Mouse (Mus musculus): ENCODE data around the gene Tnrc6c.

The Tnrc6c gene

GRCm38 (mm10) chr11:117736037-117736689 is 82.1 kb downstream of the Tnrc6c start:
- DNase-seq: no peak

GRCm38 (mm10) chr11:117738123-117738522 is 84.0 kb downstream of the Tnrc6c start:
- DNase-seq: no peak

GRCm38 (mm10) chr11:117741128-117741527 is 87.0 kb downstream of the Tnrc6c start:
- no peak for DNase-seq

DNA sequence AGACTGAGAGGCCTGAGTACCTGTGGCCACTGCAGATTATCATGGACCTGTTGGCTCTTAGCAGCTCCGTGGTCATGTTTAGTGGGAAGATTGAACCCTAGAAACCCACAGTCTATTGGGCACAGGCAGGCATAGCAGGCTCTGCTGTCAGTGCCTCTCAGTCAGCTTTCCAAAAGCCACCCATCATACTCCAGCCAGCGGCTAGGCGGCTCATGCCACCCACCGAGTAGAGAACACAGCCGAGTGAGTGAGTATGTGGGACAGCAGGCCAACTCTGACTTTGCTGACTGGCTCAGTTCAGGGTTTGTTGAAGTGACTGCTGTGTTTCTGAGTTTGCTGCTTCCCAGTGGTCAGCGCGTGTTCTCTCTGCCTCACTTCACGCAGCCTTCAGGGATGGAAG is 88.2 kb downstream of the Tnrc6c start:
- DNase-seq: no peak

DNA sequence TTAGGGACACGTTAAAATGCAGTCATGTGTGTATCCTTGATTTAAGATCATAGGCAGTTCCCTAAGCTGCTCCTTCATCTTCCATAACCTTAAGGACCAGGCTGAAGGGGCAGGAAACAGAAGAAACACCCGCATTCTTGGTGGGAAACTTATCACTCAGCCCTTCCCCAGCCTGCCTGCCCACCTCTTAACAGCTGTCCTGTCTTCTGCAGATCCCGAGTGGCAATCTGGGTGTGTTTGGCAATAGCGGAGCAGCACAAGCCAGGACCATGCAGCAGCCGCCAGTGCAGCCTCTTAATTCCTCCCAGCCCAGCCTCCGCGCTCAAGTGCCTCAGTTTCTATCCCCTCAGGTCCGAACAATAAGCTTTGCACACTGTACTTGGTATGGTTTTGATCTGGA is 88.6 kb downstream of the Tnrc6c start:
- no peak for DNase-seq

DNA sequence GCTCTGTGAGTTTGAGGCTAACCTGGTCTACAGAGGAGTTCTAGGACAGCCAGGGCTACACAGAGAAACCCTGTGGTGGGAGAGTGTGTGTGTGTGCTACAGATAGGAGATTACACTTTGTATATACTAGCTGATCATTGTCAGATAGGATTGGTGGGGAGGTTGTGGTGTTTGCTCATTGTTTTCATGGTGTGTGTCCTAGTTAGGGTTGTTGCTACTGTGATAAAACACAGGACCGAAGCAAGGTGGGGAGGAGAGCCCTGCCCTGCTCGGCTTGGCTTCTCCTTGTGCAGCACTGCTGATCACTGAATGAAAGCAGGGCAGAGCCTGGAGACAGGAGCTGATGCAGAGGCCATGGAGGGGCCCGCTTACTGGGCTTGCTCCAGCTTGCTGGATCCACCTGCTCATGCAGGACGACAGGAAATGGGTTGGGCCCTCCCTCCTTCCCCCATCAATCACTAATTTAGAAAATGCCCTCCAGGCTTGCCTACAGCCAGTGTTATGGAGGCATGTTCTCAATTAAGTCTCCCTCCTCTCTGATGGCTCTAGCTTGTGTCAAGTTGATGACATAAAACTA is 89.5 kb downstream of the Tnrc6c start:
- no peak for DNase-seq

DNA sequence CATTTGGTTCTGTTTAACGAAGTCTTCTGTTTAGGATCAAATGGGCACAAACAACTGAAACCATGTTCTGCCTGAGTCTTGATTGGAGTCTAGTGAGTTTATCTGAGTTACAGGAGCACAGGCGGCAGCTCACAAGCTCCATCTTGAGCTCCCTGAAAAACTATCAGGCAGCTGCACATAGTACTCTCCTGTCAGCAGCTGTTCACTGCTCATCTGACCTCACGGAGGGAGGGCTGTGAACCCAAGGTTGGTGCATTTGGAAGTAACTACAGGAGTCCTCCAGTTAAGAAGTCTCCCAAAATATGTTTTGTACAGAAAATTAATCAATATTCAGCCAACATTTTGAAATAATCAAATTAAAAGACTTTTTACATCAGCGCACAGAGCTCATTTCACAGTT is 94.5 kb downstream of the Tnrc6c start:
- no peak for DNase-seq

- DNase-seq: no peak
Observed at GRCm38 (mm10) chr11:117749414-117749813, 95.3 kb downstream of the Tnrc6c start.

- no peak for DNase-seq
Observed at GRCm38 (mm10) chr11:117751544-117751943, 97.5 kb downstream of the Tnrc6c start.

DNA sequence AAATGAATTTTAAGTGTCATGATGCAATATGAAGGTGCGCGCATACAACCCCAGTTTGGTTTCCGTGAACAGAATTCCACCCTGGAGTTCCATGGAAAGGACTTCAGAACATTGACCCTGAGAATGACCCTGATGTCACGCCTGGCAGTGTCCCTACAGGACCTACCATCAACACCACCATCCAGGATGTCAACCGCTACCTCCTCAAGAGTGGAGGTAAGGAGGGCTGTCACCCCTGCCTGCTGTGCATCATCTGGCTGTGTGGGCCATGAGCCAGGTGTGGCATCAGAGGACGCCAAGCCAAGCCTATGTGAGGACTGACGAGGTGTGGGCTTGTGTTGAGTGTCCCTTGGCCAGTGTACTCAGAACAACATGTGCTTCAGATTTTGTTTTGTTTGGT is 101.8 kb downstream of the Tnrc6c start:
- DNase-seq: no peak

DNA sequence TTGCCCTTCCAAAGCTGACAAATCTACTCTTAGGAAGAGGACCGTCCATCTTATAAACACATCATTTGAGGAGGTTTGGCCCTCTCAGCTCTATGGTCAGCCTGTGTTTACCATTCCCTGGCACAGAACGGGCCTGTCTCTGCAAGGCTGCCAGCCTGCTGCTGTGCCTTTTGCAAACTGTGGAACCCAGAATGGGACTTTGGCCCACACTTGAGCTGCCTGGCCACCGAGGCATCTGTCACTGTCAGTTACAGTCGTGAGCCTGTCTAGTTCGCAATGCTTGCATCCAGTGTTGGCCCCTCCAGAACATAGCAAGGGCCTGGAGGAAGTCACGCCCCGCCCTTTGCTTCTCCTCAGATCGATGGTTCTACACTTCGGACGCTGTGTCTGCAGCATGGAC is 105.2 kb downstream of the Tnrc6c start:
- no peak for DNase-seq

DNA sequence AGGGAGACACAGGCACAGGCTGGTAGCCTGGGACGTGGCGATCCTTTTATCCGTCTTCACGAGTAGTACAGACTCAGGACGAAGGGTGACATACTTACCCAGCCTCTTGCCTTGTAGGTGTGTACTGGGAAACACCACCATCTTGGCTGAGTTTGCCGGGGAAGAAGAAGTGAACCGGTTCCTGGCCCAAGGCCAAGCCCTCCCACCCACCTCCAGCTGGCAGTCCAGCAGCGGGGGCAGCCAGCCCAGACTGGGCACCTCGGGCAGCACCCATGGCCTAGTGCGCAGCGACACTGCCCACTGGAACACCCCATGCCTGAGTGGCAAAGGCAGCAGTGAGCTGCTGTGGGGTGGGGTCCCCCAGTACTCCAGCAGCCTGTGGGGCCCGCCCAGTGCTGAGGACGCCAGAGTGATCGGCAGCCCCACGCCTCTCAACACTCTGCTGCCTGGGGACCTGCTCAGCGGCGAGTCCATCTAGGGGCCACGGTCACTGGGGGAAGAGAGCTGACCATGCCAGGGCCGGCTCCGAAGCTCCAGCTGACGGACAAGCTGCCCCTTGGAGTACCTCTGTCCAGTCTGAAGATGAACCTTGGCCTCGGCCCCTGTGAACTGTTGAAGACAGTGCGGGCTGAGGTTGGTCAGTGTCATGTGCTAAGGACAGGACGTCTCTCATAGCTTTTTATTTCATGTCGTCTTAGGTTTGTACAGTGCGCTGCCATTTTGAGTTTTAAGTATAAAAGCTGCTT is 106.5 kb downstream of the Tnrc6c start:
- DNase-seq: no peak

DNA sequence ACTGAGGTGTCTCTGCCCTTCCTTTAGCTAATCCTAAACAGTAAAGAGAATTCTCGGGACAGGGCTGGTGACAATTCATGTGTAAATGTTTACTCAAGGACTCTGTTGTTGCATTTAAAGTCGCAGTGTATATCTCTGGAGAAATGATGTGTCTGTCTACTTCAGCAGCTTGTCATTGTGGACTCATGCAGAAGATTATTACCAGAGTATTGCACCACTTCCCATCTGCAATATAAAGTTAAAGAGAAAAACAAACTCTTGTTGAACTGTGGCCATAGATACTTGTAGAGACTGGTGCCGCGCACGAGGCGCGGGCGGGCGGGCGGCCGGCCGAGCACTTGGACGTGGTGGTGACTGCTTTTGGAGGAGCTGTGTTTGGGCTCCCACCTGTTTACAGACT is 107.7 kb downstream of the Tnrc6c start:
- DNase-seq: no peak

DNA sequence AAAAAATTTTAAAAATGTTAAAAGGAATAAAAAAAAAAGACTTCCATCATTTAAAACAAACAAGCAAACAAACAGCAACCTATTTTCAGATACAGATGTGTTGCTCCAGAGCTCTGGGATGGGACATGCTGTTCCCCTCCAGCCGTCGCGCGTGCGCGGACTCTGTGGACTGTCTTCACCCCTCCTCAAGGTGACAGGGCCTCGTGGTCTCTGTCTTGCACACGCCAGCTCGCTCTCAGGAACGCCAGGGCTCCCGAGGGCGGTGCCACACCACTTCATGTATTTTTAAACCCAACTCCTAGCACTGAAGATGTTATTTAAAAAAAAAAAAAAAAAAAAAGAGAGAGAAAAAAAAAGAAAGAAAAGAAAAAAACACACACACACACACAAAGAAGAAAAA is 108.2 kb downstream of the Tnrc6c start:
- no peak for DNase-seq

DNA sequence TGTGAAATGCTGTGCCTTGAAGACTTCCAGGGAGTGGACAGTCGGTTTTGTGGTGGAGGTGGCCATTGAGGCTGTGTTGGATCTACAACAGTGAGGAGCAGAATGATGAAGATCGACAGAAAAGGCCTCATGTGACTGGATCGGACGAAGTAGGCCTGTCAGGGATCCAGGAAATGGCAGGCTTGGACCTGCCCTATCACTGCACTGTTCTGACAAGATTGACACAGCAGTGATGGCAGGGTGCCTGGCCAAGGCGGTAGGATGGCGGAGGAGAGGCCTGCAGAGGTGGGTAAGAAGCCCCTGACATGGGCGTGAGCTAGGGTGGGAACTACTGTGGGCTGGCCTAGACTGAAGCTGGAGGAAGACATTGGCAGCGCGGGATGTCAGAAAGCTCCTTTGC is 110.2 kb downstream of the Tnrc6c start:
- no peak for DNase-seq

DNA sequence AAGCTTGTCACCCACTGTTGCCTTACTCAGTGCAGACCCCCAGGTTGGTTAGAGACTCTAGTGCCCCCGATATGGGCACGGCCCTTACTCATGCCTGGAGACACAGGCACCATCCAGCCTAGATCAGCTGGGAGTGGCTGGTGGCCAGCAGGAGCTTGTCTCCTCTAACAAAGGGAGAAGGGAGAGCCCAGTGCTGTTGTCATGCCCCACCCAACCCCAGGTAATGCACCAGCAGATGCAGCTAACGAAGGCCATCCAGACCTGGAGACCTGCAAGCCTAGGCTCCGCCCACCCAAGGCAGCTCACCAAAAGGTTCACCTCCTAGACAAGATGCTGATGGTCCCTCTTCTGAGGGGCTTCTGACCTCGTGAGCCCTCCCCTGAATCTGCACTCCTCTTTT is 111.3 kb downstream of the Tnrc6c start:
- no peak for DNase-seq

DNA sequence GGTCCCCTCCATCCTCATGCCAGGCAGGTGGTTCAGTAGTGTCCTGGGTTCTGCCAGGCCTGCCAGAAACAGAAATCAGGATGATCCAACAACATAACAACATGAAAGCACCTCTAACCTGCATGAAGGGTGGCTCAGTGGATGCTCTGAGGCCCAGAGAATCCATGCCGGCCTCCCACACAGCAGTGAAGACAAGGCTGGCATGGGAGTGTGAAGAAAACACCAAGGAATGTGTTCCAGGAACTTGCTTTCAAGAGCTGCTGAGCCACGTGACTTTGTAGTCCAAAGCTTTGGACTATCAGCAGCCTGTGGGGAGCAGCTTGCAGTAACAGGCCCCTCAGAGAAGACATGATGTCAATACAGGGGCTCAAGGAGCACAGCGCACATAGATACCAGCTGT is 112.2 kb downstream of the Tnrc6c start:
- DNase-seq: no peak

DNA sequence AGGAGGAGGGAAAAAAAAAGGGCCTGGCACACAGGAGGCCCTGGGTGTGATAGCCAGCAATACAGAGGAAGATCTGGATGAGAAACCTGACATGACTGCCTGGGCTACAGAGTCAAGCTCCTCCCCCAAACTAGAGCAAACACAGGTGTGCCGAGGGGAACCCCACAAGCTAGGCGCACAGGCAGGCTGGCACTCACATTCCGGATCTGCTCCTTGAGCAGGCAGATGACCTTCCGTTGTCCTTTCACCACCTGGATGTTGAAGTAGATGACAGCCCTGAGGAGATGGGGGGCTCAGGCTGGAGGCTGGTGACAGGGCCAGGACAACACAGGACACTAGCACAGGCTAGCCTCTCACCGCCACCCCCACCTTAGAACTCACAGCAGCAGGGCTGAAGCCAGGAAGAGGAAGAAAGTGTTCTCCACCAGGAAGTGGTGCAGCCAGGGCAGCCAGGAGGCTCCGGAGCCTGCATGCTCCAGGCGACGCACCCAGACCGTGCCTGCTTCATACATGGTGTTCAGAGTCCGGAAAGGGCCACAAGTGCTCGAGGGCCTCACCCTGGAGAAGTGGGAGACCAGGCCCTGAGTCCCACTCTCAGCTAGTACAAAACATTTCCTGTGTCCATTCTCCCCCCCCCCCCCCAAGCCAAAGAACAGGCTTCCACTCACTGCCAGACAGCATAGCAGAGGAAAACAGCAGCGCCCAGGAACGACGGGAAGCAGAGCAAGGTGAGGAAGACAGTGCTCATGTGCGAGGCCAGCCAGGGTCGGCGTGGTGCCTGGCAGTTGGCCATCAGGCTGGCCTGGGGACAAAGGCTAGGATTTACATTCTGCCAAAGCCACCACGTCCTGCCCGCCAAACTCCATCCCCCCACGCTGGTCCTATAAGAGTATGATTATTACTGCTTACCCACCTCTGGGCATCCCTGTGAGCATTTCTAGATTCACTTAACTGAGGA is 114.9 kb downstream of the Tnrc6c start:
- DNase-seq: no peak

- DNase-seq: no peak
Observed at GRCm38 (mm10) chr11:117769683-117770047, 115.6 kb downstream of the Tnrc6c start.

DNA sequence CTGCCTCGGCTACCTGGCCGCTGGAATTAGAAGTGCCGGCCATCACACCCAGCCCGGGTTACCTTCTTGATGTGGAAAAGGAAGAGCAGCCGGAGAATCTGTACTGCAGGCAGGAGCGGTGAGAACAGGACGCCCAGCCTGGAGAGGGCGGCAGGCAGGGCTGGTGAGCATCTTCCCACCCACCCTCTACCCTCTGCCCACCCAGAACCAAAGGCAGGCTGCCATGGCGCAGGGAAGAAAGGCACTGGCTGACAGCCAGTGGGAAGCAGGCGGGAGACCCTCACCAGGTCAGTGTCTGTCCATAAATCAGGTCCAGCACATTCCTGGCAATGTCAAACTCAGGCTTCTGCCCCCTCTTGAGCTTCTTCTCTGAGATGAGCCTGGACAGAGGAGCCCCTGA is 116.3 kb downstream of the Tnrc6c start:
- no peak for DNase-seq

GRCm38 (mm10) chr11:117772352-117772751 is 118.3 kb downstream of the Tnrc6c start:
- DNase-seq: no peak

DNA sequence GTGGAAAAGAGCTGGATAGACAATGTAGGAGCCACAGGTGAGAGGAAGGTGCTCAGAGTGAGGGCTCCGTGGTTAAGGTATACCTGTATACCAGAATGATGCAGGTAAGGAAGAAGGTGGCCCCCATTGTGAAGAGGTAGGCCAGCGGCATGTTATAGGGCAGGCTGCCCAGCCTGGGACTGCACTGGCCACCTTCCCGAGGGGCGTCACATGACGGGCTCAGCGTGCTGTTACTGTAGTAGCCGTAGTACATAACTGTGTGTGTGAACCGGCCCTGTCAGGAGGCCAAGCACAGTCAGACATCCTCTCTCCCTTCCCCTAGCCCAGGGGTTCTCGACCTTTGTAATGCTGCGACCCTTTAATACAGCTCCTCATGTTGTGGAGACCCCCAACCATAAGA is 120.8 kb downstream of the Tnrc6c start:
- no peak for DNase-seq

DNA sequence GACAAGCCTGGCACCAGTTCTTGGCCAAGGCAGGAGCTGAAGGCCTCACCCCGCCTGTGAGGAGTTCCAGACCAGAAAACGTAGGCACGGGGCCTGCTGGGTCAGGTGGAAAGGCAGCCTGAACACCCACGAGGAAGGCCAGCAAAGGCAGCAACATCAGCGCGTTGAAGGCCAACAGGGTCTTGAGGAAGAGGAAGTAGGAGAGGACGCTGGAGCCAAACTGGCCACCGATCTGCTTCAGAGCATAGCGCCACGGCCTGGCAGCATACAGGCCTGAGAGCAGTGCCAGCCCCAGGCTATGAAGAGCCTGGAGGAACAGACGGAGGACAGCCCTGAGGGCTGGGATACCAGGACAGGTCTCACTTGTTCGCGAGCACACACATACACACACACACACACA is 121.5 kb downstream of the Tnrc6c start:
- no peak for DNase-seq

Data from thymus, postnatal 4 days (tissue).